Comparison of ENCODE assay signal across 8 mouse cellular contexts in the genomic region with DNA sequence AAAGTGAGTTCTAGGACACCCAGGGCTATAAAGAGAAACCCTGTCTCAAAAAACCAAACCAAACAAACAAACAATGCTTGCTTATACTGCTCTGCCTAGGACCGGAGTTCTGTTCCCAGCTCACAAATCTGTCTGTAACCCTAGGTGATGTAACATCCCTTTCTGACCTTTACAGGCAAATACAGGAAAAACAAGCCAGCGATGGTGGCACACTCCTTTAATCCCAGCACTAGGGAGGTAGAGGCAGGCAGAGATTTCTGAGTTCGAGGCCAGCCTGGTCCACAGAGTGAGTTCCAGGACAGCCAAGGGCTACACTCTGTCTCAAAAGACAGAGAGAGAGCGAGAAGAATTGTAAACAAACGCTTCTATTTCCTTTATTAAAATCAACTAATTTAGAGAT. TPM values are rescaled to one million over a fixed set of nuclear protein-coding genes. Genes with fewer than 3 reads are reported as not detected.
DNase-seq lines count a peak whose midpoint lies in the region; ATAC-seq and TF ChIP-seq lines count a peak whose summit lies in the region.

No protein-coding gene starts in this region.

- peak overlapping the region; percentile 97 for H3K27ac ChIP-seq in heart, embryonic 11.5 days (ENCODE audit: low read depth, low read length)
- no peak overlapping the region for H3K27ac ChIP-seq in MEL (ENCODE audit: control insufficient read depth, low read depth, low read length)
- H3K27ac ChIP-seq in forebrain, embryonic 16.5 days (ENCODE audit: low read length): peak overlapping the region; percentile 99
- H3K27ac ChIP-seq in midbrain, embryonic 12.5 days (replicated peaks): peak overlapping the region; percentile 98

- no peak for DNase-seq in heart, postnatal 14 days
- DNase-seq in MEL (ENCODE audit: low read depth, low spot score): peak; percentile 21
- DNase-seq in left cerebral cortex, postnatal 36 days (ENCODE audit: low spot score in 2 of 2): no peak
- no peak for DNase-seq in ovary, adult 18-20 months (ENCODE audit: low spot score)
- DNase-seq in right cerebral cortex, postnatal 25 days: no peak

- TF ChIP-seq EP300 in MEL (IDR thresholded peaks at IDR 0.05; ENCODE audit: low read depth in 1 of 2, low read length in 2 of 2): no peak

- no peak for TF ChIP-seq POLR2A in MEL (IDR thresholded peaks at IDR 0.05; ENCODE audit: control insufficient read depth in 1 of 2, insufficient read depth in 1 of 2, low read depth in 1 of 2, low read length in 2 of 2, poor library complexity in 1 of 2)

- H3K9me3 ChIP-seq in heart, embryonic 11.5 days (replicated peaks; ENCODE audit: control insufficient read depth, low read length): no peaks in the 10 kb centered on the region
- H3K9me3 ChIP-seq in MEL (replicated peaks; ENCODE audit: insufficient read depth, low read length): no peaks in the 10 kb centered on the region
- no peaks in the 10 kb centered on the region for H3K9me3 ChIP-seq in forebrain, embryonic 16.5 days (ENCODE audit: control insufficient read depth, low read length)
- H3K9me3 ChIP-seq in midbrain, embryonic 12.5 days: no peaks in the 10 kb centered on the region

- no peaks in the 10 kb centered on the region for H3K27me3 ChIP-seq in heart, embryonic 11.5 days (ENCODE audit: control insufficient read depth, insufficient read depth, low read length)
- no peaks in the 10 kb centered on the region for H3K27me3 ChIP-seq in MEL (ENCODE audit: control insufficient read depth in 1 of 2, insufficient read depth in 2 of 2, low read length in 2 of 2)
- no peaks in the 10 kb centered on the region for H3K27me3 ChIP-seq in forebrain, embryonic 16.5 days (replicated peaks; ENCODE audit: control insufficient read depth, insufficient read depth, low read length)
- no peaks in the 10 kb centered on the region for H3K27me3 ChIP-seq in midbrain, embryonic 12.5 days

- peaks cover 3% of the 10 kb centered on the region for H3K36me3 ChIP-seq in heart, embryonic 11.5 days (ENCODE audit: control insufficient read depth, insufficient read depth, low read length)
- no peaks in the 10 kb centered on the region; a peak in 1 of 4 replicates for H3K36me3 ChIP-seq in MEL (ENCODE audit: control insufficient read depth in 1 of 2, insufficient read depth in 2 of 2, low read length in 2 of 2)
- H3K36me3 ChIP-seq in forebrain, embryonic 16.5 days (ENCODE audit: control insufficient read depth, insufficient read depth): peaks cover 3% of the 10 kb centered on the region; the same call in 1 of the 2 replicates
- H3K36me3 ChIP-seq in midbrain, embryonic 12.5 days: peaks cover 28% of the 10 kb centered on the region

- no peak for TF ChIP-seq CTCF in MEL (IDR thresholded peaks at IDR 0.05 in 2 of 3, conservative IDR thresholded peaks at IDR 0.05 in 1 of 3; ENCODE audit: control insufficient read depth in 1 of 3, insufficient read depth in 1 of 3, low read depth in 2 of 3, low read length in 3 of 3, poor library complexity in 1 of 3, severe bottlenecking in 1 of 3)

- H3K4me2 ChIP-seq in heart, embryonic 11.5 days: no peak overlapping the region
- H3K4me2 ChIP-seq in forebrain, embryonic 16.5 days (ENCODE audit: low read length): peak overlapping the region; percentile 59
- peak overlapping the region; percentile 63; the same call in 1 of the 2 replicates for H3K4me2 ChIP-seq in midbrain, embryonic 12.5 days (replicated peaks)

- H3K9ac ChIP-seq in heart, embryonic 11.5 days (ENCODE audit: low read depth, low read length): no peak overlapping the region
- no peak overlapping the region for H3K9ac ChIP-seq in MEL (ENCODE audit: control insufficient read depth, low read depth, low read length, poor library complexity, severe bottlenecking)
- no peak overlapping the region for H3K9ac ChIP-seq in forebrain, embryonic 16.5 days (replicated peaks; ENCODE audit: low read depth, low read length)
- no peak overlapping the region for H3K9ac ChIP-seq in midbrain, embryonic 12.5 days (replicated peaks)

- peaks cover 9% of the 10 kb centered on the region for H3K4me1 ChIP-seq in heart, embryonic 11.5 days (ENCODE audit: control insufficient read depth, insufficient read depth, low read length)
- H3K4me1 ChIP-seq in MEL (ENCODE audit: control insufficient read depth in 1 of 2, insufficient read depth in 2 of 2, low read length in 2 of 2): peaks cover 0 to 5% of the 10 kb centered on the region in 2 experiments; a peak in 1 of 4 replicates
- H3K4me1 ChIP-seq in forebrain, embryonic 16.5 days (replicated peaks; ENCODE audit: control insufficient read depth, insufficient read depth, low read length): peaks cover 21% of the 10 kb centered on the region
- peaks cover 24% of the 10 kb centered on the region for H3K4me1 ChIP-seq in midbrain, embryonic 12.5 days

- TF ChIP-seq RAD21 in MEL (IDR thresholded peaks at IDR 0.05; ENCODE audit: low read depth, low read length): no peak

- no peak for ATAC-seq in heart, embryonic 11.5 days (replicated peaks; ENCODE audit: insufficient number of reproducible peaks, low FRiP score, low TSS enrichment)
- no peak for ATAC-seq in forebrain, embryonic 16.5 days
- ATAC-seq in midbrain, embryonic 12.5 days (ENCODE audit: low FRiP score, low read depth): no peak

- 86% methylated on average over 5 of the region's 5 CpGs for WGBS in heart, embryonic 11.5 days (ENCODE audit: insufficient replicate concordance)
- 91% methylated on average over 5 of the region's 5 CpGs for WGBS in forebrain, embryonic 16.5 days
- 94% methylated on average over 5 of the region's 5 CpGs for WGBS in midbrain, embryonic 12.5 days

- no peaks in the 10 kb centered on the region for H3K79me2 ChIP-seq in MEL (ENCODE audit: control insufficient read depth, insufficient read depth, low read length, poor library complexity)

- intact Hi-C loops in heart, postnatal 14 days (cut with DNase I): loop anchor here (5.0 kb wide), 1 partner anchor 90 kb away; the partner anchor contains the start of gene Zfp790
- intact Hi-C loops in left cerebral cortex, postnatal 36 days (cut with DNase I): loop anchor here (5.0 kb wide), 4 partner anchors 50 to 185 kb away; partner anchors contain the start of genes Gm26920, Zfp260, Zfp420 and Zfp566

- no peak overlapping the region for H3K4me3 ChIP-seq in heart, embryonic 11.5 days (ENCODE audit: low read depth, low read length)
- H3K4me3 ChIP-seq in MEL (ENCODE audit: control insufficient read depth in 1 of 2, insufficient read depth in 1 of 2, low read depth in 2 of 2, low read length in 2 of 2): no peak overlapping the region
- no peak overlapping the region for H3K4me3 ChIP-seq in forebrain, embryonic 16.5 days (replicated peaks; ENCODE audit: low read length)
- no peak overlapping the region for H3K4me3 ChIP-seq in midbrain, embryonic 12.5 days

RNA-seq across cellular contexts. Expression of gene Zfp383, which starts 0.8 kb away (rescaled TPM):
- polyA plus RNA-seq in heart, embryonic 11.5 days (2014; fragmentation: Nextera tagmentation; extraction: Ambion mirVana): 4.1 and 6.2 TPM in 2 replicates
- 1 to 10 TPM; 7.3 to 8.1 TPM for total RNA-seq in heart, postnatal 14 days (2021)
- 0.78 and 0.89 TPM in 2 replicates for total RNA-seq in MEL (2012; rRNA removed)
- 1 to 10 TPM in 1 of 2 experiments, not detected in 1; 1.4 TPM for polyA plus RNA-seq in MEL (2012; ENCODE audit: insufficient read depth in 1 of 2, insufficient read length in 2 of 2, low read depth in 1 of 2, low replicate concordance in 2 of 2, missing spikeins in 1 of 2)
- polyA plus RNA-seq in forebrain, embryonic 16.5 days (2015; fragmentation: Nextera tagmentation; extraction: Ambion mirVana): 7.5 and 7.8 TPM in 2 replicates
- polyA plus RNA-seq in midbrain, embryonic 12.5 days (2016; fragmentation: Nextera tagmentation; extraction: Ambion mirVana): 7.6 and 8.9 TPM in 2 replicates
- total RNA-seq in left cerebral cortex, postnatal 36 days (2021): 1 to 10 TPM; 9.0 to 9.7 TPM

RNA-seq across cellular contexts. Expression of gene Zfp27, which starts 0.8 kb away (rescaled TPM):
- 9.3 and 9.4 TPM in 2 replicates for polyA plus RNA-seq in heart, embryonic 11.5 days (2014; fragmentation: Nextera tagmentation; extraction: Ambion mirVana)
- 10 to 100 TPM in 1 of 2 experiments, 1 to 10 TPM in 1; 9.7 to 10.4 TPM for total RNA-seq in heart, postnatal 14 days (2021)
- 4.3 and 4.9 TPM in 2 replicates for total RNA-seq in MEL (2012; rRNA removed)
- 1 to 10 TPM in 1 of 2 experiments, not detected in 1; 5.0 TPM for polyA plus RNA-seq in MEL (2012; ENCODE audit: insufficient read depth in 1 of 2, insufficient read length in 2 of 2, low read depth in 1 of 2, low replicate concordance in 2 of 2, missing spikeins in 1 of 2)
- 18.0 and 20.5 TPM in 2 replicates for polyA plus RNA-seq in forebrain, embryonic 16.5 days (2015; fragmentation: Nextera tagmentation; extraction: Ambion mirVana)
- polyA plus RNA-seq in midbrain, embryonic 12.5 days (2016; fragmentation: Nextera tagmentation; extraction: Ambion mirVana): 14.3 and 15.1 TPM in 2 replicates
- 10 to 100 TPM; 20.5 to 23.2 TPM for total RNA-seq in left cerebral cortex, postnatal 36 days (2021)

RNA-seq across cellular contexts. Expression of gene Zfp74, which starts 46.7 kb away (rescaled TPM):
- 7.0 and 10.0 TPM in 2 replicates for polyA plus RNA-seq in heart, embryonic 11.5 days (2014; fragmentation: Nextera tagmentation; extraction: Ambion mirVana)
- total RNA-seq in heart, postnatal 14 days (2021): 1 to 10 TPM; 6.1 to 6.4 TPM
- total RNA-seq in MEL (2012; rRNA removed): 3.5 and 4.8 TPM in 2 replicates
- 1 to 10 TPM in 1 of 2 experiments, not detected in 1; 9.4 TPM for polyA plus RNA-seq in MEL (2012; ENCODE audit: insufficient read depth in 1 of 2, insufficient read length in 2 of 2, low read depth in 1 of 2, low replicate concordance in 2 of 2, missing spikeins in 1 of 2)
- 22.3 and 24.3 TPM in 2 replicates for polyA plus RNA-seq in forebrain, embryonic 16.5 days (2015; fragmentation: Nextera tagmentation; extraction: Ambion mirVana)
- 14.7 and 18.7 TPM in 2 replicates for polyA plus RNA-seq in midbrain, embryonic 12.5 days (2016; fragmentation: Nextera tagmentation; extraction: Ambion mirVana)
- 10 to 100 TPM; 18.0 to 19.1 TPM for total RNA-seq in left cerebral cortex, postnatal 36 days (2021)

RNA-seq across cellular contexts. Expression of gene Zfp420, which starts 47.4 kb away (rescaled TPM):
- polyA plus RNA-seq in heart, embryonic 11.5 days (2014; fragmentation: Nextera tagmentation; extraction: Ambion mirVana): 3.8 and 4.1 TPM in 2 replicates
- 1 to 10 TPM; 2.5 to 2.8 TPM for total RNA-seq in heart, postnatal 14 days (2021)
- total RNA-seq in MEL (2012; rRNA removed): 4.2 and 8.1 TPM in 2 replicates
- polyA plus RNA-seq in MEL (2012; ENCODE audit: insufficient read depth in 1 of 2, insufficient read length in 2 of 2, low read depth in 1 of 2, low replicate concordance in 2 of 2, missing spikeins in 1 of 2): 1 to 10 TPM in 1 of 2 experiments, not detected in 1; 3.2 TPM
- polyA plus RNA-seq in forebrain, embryonic 16.5 days (2015; fragmentation: Nextera tagmentation; extraction: Ambion mirVana): 23.4 and 23.7 TPM in 2 replicates
- polyA plus RNA-seq in midbrain, embryonic 12.5 days (2016; fragmentation: Nextera tagmentation; extraction: Ambion mirVana): 14.2 and 14.4 TPM in 2 replicates
- 10 to 100 TPM; 13.4 to 13.6 TPM for total RNA-seq in left cerebral cortex, postnatal 36 days (2021)

RNA-seq across cellular contexts. Expression of gene Zfp940, which starts 53.7 kb away (rescaled TPM):
- 2.8 and 4.7 TPM in 2 replicates for polyA plus RNA-seq in heart, embryonic 11.5 days (2014; fragmentation: Nextera tagmentation; extraction: Ambion mirVana)
- total RNA-seq in heart, postnatal 14 days (2021): 1 to 10 TPM in 1 of 2 experiments, under 1 TPM in 1; 0.83 to 1.5 TPM
- 8.8 and 13.7 TPM in 2 replicates for total RNA-seq in MEL (2012; rRNA removed)
- polyA plus RNA-seq in MEL (2012; ENCODE audit: insufficient read depth in 1 of 2, insufficient read length in 2 of 2, low read depth in 1 of 2, low replicate concordance in 2 of 2, missing spikeins in 1 of 2): 1 to 10 TPM in 1 of 2 experiments, not detected in 1; 8.4 TPM
- polyA plus RNA-seq in forebrain, embryonic 16.5 days (2015; fragmentation: Nextera tagmentation; extraction: Ambion mirVana): 15.7 and 18.2 TPM in 2 replicates
- polyA plus RNA-seq in midbrain, embryonic 12.5 days (2016; fragmentation: Nextera tagmentation; extraction: Ambion mirVana): 11.8 and 12.4 TPM in 2 replicates
- 10 to 100 TPM; 17.3 to 17.8 TPM for total RNA-seq in left cerebral cortex, postnatal 36 days (2021)
